Mouse (Mus musculus) left cerebral cortex, adult 11 months (tissue): Measurements from ENCODE around the gene Vrk1.

Experiments used
- DNase-seq: peaks from one replicate; pipeline ENCODE4 v3.0.0; 2022; ENCODE audit warnings: low spot score

Gene Vrk1

GRCm38 (mm10) chr12:106052271-106052670 lies 42.2 kb downstream of the Vrk1 start:
- DNase-seq = no peak

- DNase-seq = peak; percentile 81
These were observed 45.8 kb downstream of the Vrk1 start for GRCm38 (mm10) chr12:106055799-106056198.

- no peak for DNase-seq
These were observed 50.0 kb downstream of the Vrk1 start for GRCm38 (mm10) chr12:106059873-106060573.

- DNase-seq = no peak
These were observed 60.6 kb downstream of the Vrk1 start for GRCm38 (mm10) chr12:106070434-106071155.

GRCm38 (mm10) chr12:106071575-106072166 lies 61.6 kb downstream of the Vrk1 start:
- no peak for DNase-seq

GRCm38 (mm10) chr12:106074371-106075155 lies 64.5 kb downstream of the Vrk1 start:
- DNase-seq = no peak

GRCm38 (mm10) chr12:106076131-106076530 lies 66.1 kb downstream of the Vrk1 start:
- no peak for DNase-seq

- DNase-seq = no peak
These were observed 70.5 kb downstream of the Vrk1 start for GRCm38 (mm10) chr12:106080511-106080910.

- DNase-seq = no peak
These were observed 71.1 kb downstream of the Vrk1 start for GRCm38 (mm10) chr12:106080945-106081747.

GRCm38 (mm10) chr12:106081748-106082140 lies 71.7 kb downstream of the Vrk1 start:
- DNase-seq = no peak

GRCm38 (mm10) chr12:106082191-106082957 lies 72.3 kb downstream of the Vrk1 start:
- no peak for DNase-seq

GRCm38 (mm10) chr12:106082958-106083381 lies 72.9 kb downstream of the Vrk1 start:
- no peak for DNase-seq

- peak; percentile 28 for DNase-seq
These were observed 74.1 kb downstream of the Vrk1 start for GRCm38 (mm10) chr12:106084126-106084525.

- DNase-seq = no peak
These were observed 84.8 kb downstream of the Vrk1 start for GRCm38 (mm10) chr12:106094827-106095226.

GRCm38 (mm10) chr12:106102003-106102402 lies 92.0 kb downstream of the Vrk1 start:
- DNase-seq = no peak

- no peak for DNase-seq
These were observed 93.0 kb downstream of the Vrk1 start for GRCm38 (mm10) chr12:106102726-106103643.

- no peak for DNase-seq
These were observed 97.2 kb downstream of the Vrk1 start for GRCm38 (mm10) chr12:106107272-106107671.

GRCm38 (mm10) chr12:106115070-106115891 lies 105.3 kb downstream of the Vrk1 start:
- no peak for DNase-seq

- DNase-seq = no peak
These were observed 105.8 kb downstream of the Vrk1 start for GRCm38 (mm10) chr12:106115892-106116206.
